Mouse (Mus musculus): ENCODE data around the gene Ncoa3.
A peak's percentile ranks its signal among the peaks of the same experiment; 100 is the strongest.

Ncoa3 gene

DNA sequence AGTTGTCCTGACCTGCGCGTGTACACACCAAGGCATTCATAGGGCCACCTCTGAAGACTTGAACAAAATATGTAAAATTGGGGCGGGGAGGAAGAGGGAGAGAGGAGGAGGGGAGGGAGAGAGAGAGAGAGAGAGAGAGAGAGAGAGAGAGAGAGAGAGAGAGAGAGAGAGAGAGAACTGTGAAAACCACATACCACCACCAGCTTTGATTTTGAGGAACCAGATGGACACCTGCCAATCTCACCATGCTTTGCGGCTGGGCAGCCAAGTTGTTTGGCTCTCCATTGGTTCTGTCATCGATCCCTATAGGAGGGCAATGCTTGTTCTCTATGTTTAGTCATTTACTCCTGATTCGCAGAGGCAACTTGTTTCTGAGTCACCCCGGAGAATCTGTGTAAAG lies 21.7 kb upstream of the Ncoa3 start:
- DNase-seq (ENCODE audit: low spot score): no peak

DNA sequence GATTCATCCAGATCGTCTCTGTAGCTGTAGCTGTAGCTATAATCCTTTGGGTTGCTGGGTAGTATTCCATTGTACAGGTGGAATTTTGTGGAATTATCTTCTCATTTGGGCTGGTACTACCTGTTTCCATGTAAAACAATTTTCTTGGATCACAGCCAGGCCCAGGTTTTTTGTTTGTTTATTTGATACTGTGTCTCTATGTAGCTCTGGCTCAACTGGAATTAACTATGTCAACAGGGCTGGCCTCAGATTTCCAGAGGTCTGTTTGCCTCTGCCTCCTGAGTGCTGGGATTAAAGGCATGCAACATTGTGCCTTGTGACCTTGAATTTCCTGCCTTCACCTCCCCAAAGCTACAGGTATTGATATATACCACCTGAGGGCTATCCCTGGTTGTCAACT lies 18.1 kb upstream of the Ncoa3 start:
- no peak for DNase-seq (ENCODE audit: low spot score)

DNA sequence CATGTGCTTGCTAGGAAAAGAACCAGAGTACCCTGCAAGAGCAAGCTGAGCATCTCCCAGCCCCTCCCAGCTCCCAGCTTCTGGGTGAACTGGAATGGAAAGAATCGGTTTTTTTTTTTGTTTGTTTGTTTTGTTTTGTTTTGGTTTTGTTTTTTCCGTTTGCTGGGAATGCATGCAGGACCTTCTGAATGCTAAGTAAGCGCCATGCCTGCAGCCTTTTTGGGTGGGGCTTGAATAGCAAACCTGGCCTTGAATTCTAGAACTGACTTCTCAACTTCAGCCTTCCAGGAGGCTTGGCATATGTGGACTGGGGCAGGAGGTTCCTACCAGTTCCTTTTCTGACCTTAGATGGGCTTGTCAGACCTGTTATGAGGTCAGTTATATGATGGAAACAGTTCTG lies 16.2 kb upstream of the Ncoa3 start:
- no peak for DNase-seq (ENCODE audit: low spot score)

DNA sequence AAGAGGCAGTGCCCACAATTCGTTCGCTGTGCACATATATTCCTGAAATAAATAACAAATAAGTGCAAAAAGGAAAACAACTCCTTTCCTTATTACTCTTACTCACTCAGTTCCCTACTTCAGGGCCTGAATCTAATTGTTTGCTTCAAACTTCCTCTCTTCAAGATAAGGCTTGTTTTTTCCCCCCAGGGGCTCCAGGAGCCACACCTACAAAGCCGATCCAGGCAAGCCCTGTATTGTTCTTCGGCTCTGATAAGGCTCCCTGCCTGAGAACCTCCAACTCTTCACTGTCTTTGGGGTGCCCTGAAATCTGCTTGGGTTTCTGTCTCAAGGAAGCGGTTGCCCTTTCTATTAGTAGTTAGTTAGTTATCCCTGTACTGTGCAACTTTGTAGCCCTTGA lies 15.6 kb upstream of the Ncoa3 start:
- DNase-seq (ENCODE audit: low spot score): no peak

DNA sequence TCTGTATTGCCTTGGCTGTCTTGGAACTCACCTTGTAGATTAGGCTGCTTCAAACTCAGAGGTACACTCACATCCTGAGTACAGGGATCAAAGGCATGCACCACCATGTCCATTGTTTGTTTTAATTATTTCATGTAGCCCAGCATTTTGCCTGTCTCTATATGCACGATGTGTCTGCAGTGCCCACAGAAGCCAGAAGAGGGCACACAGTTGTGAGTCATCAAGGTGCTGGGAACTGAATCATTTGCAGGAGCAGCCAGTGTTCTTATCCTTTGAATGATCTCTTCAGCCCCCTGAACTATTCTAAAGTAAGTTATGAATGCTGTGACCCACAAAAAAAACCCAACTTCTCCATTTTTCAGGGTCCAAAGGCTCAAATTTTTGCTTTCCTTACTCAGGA lies 14.3 kb upstream of the Ncoa3 start:
- no peak for DNase-seq (ENCODE audit: low spot score)

DNA sequence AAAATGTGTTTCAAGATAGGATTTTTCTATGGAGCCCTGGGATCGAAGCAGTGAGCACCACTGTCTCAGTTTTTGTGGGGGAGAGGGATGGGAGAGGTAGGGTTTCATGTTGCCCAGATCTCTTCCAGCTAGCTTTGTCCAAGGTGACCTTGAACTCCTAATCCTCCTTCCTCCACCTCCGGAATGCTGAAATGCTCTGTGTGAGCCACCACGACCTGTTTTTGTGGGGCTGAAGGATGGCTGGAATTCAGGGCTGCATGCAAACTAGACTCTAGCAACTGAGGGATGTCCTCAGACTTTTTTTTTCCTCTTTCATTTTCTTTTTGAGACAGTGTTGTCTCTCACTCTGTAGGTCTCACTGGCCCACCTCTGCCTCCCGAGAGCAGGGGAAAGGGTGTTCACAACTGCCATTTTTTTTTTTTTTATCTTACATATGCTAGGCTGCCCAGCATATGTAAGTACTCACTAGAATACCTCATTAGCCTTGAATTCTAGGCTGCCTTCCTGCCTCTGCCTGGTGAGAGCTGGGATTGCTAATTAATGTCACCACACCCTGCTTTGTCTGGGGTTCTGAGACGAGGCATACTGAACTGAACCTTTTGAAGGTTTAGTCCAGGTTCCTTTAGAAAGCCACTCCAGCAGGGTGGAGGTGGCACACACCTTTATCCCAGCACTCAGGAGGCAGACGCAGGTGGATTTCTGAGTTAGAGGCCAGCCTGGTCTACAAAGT lies 11.0 kb upstream of the Ncoa3 start:
- no peak for DNase-seq (ENCODE audit: low spot score)

DNA sequence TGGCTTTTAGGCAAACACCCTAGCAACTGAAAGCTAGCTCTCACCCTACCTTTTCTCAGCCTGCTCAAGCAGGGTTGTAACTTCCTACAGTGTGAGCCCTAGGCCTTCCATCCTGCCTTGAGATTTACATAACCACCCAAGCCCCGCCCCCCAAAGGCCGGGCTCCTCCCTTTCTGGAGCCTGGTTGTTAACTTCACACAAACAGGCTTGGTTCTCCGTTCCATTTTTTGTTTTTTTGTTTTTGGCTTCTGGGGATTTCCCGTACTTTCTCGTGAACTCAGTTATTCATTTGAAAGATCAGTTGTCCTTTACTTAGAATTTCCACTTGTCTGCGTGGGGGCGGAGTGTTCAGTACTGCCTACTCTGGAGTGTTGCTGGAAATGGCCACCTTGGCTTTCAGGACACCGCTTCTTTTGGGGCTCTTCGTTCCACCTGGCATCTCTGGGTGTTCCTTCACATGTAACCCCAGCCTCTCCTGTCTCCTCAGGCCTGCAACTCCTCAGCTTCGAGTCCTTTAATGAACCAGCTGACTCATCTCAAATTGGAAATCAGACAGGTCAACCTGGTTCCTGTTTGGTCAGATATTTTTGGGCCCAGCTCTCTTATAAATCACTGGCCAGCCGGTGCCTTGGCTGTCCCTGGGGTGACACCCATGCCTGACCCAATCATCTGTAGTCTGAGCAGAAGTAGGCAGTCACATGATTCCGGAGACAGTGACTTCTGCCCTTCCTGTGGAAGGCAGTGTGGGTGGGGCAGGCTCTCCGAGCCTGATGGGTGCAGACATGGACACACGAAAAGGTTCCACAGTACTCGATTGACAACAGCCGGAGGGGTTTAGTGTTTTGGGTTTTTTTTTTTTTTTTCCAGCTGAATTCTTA lies 9.7 kb upstream of the Ncoa3 start:
- no peak for DNase-seq (ENCODE audit: low spot score)

DNA sequence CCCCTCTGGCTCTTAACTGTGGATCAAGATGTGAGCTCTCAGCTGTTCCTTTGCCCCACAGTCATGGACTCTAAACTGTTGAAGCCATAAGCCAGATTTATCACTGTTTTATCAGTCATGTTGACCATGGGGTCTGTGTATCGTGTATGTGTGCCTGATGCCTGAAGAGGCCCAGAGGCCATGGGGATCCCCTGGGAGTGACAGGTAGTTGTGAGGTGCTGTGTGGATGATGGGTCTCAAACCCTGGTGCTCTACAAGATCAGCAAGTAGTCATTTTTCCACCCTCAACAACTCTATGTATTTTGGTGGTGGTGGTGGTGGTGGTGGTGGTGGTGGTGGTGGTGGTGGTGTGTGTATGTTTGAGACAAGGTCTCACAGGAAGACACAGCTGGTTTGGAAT lies 8.1 kb upstream of the Ncoa3 start:
- no peak for DNase-seq (ENCODE audit: low spot score)

DNA sequence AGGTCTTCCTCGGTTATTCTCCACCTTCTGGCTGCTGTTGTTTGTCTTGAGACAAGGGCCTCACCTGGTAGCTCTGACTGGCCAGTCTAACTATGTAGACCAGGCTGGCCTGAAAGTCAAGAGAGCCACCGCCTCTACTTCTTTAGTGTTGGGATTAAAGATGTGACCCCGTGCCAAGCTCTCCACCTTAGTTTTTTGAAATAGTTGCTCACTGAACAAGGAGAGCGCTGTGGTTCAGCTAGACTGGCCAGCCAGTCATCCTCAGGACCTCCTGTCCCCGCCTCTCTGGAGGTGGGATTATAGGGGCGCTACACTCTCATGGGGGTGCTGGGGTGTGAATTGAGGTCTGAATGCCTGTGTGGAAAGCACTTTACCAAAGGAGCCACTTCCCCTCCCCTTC lies 7.5 kb upstream of the Ncoa3 start:
- no peak for DNase-seq (ENCODE audit: low spot score)

DNA sequence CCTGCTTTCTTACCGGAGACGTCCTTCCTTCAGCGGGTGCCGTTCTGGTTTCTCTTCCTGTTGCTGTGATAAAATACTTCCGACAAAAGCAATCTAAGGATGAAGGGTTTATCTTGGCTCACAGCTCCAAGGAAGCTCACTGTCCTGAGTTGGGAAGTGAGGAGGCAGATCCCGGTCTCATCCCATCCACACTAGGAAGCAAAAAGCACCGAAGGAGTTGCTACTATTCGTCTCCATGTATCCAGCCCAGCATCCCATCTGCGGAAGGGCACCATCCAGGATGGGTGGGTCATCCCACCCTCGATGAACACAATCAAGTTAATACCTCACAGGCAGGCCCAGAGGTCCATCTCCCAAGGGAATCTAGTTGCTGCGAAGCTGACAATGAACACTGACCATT lies 6.9 kb upstream of the Ncoa3 start:
- DNase-seq (ENCODE audit: low spot score): no peak

DNA sequence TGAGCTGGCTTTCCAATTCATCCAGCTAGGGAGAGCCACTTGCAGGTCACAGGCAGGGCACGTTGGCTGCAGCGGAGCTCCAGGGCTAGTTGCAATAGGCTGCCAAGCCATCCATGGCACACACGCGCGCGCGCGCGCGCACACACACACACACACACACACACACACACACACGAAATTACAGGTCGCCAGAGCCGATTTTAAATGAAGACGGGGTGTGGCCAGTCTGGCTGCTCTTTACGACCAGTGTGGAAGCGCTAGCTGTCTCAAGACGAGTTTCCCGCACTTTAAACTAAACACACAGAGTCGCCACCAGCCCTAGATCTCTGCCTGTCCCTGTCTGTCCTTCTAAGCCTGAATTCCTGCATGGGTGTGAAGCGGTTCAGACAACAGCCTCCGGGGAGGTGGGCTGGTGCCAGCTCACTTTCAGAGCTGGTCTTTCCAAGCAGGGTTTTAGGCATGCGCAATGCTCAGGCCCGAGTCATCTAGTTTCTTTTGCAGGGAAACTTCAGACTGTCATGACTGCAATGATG lies 5.4 kb upstream of the Ncoa3 start:
- peak; percentile 25 for DNase-seq (ENCODE audit: low spot score)

DNA sequence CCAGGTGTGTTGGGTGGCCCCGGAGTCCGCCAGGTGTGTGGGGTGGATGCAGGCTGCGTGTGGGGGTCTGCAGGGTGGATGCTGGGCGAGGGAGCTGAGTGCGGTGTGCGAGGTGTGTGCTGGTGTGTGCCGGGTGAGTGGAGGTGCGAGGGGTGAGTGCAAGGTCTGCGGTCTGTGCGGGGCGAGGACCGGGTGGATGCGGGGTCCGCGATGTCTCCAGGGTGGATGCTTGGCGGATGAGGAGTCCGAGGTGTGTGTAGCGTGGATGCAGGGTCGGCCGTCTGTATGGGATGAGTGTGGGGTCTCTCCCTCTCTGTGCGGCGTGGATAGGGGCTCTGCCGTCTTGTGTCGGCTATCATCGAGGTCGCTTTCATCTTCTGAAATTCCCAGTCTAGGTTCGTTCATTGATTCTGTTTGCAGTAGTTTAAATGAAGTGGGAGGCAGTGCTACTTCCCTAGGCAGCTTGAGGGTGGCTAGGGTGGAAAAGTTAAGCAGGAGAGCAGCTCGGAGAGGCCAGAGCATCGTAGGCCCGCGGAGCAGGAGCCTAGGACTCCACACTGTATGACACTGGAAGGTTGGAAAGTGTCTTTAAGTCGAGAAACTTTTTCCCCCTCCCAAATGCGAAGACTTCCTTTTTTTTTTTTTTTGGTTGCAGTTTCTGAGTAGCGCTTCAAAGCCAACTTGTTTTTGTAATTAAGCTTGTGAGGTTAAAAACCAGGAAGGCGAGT lies 901 bp downstream of the Ncoa3 start:
- no peak for DNase-seq (ENCODE audit: low spot score)

DNA sequence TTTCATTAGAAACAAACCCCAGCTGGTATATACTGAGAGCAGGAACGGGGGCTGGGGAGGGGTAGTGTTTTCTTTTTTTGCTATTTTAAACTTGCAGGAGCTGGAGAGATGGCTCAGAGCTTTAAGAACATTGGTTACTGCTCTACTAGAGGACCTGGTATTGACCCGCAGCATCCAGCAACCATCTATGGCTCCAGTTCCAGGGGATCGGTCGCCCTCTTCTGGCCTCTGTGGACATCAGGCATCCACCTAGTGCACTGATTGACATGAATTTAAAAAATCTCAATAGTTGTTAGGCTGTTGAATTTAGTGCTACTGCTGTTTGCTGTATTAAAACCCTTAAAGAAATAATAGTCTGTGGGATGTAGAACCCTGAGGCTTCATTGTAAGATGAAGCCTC lies 1.9 kb downstream of the Ncoa3 start:
- no peak for DNase-seq (ENCODE audit: low spot score)

DNA sequence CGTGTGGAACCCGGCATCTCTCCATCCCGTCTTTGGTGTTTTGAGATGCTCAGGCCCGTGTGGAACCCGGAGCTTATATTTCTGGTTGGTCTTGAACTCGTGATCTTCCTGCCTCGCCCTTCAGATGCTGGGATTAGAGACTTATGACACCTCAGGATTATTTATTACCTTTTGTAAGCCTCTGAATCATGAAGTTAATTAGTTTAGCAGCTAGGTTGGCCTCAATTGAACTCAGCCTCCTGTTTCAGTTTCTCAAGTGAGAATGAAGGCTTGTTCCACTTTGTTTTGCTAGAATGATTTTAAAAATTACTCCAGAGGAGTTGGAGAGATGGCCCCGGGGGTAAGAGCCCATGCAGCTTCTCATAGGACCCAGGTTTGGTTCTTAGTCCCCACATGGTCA lies 3.3 kb downstream of the Ncoa3 start:
- DNase-seq (ENCODE audit: low spot score): no peak

DNA sequence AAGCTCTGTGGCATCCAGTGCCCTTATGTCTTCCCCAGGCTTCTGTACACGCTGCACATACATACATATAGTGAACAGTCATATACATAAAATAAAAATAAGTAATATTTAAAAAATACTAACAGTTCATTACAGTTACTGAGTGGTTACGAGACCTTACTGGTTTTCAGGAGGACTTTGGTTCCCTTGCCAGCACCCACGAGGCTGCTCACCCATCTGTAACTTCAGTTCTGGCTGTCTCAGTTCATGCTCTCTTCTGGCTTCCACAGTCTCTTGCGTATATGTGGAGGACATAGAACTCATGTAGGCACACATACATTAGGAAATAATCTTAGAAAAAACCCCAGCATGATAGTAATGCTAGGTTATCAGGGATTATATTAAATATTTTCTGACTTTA lies 3.7 kb downstream of the Ncoa3 start:
- DNase-seq (ENCODE audit: low spot score): no peak

DNA sequence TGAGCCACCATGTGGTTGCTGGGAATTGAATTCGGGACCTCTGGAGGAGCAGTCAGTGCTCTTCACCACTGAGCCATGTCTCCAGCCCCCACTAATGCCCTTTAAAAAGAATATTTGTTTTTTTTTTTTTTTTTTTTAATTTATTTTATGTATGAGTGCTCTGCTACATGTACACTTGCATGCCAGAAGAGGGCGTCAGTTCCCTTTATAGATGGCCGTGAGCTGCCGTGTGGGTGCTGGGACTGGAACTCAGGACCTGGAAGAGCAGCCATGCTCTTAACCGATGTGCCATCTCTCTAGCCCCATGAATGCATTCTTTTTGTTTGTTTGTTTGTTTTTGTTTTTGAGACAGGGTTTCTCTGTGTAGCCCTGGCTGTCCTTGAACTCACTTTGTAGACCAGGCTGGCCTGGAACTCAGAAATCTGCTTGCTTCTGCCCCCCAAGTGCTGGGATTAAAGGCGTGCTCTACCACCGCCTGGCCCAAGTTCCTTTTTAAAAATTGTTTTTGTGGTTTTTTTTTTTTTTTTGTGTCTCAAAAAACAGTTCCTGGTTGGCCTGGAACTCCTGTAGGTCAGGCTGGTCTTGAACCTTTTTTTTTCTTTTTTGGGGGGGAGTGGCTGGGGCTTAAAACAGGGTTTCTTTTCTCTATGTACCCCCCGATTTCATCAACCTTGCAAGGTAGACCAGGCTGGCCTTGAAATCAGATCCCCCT lies 5.0 kb downstream of the Ncoa3 start:
- no peak for DNase-seq (ENCODE audit: low spot score)

DNA sequence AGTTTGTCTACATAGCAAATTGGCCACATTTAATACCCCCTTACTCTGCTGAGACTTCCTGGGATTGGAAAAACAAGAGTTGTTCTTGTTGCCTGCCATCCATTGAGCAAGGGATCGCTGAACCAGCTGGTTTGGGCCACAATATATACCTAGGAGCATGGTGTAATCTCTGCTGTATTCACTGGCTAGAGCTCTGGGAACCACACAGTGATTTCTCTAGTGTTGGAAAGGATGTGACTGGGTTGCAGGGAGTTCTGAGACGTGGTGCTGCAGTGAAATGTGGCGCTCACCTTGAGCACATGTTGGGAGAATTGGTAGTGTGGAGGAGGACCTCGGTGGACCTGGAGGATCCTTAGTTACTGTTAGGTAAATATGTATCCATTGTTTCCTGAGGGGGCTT lies 6.5 kb downstream of the Ncoa3 start:
- no peak for DNase-seq (ENCODE audit: low spot score)

DNA sequence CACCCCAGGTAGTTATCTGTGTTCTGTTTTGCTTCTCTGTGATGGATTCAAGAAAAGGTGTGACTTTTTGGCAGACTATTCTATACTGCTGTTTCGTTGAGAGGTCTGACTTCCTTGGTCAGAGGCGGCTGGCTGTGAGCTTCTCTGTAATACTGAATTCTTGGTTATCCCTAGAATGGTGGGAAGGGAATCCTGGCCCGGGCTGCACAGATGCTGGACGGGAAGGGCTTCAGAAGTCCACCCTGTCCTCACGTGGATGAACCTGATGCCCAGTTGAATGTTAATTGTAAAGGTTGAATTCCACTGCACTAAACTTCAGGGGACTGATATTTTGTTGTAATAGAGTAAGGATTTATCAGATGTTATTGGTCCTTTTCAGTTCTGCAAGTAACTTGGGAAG lies 7.4 kb downstream of the Ncoa3 start:
- no peak for DNase-seq (ENCODE audit: low spot score)

DNA sequence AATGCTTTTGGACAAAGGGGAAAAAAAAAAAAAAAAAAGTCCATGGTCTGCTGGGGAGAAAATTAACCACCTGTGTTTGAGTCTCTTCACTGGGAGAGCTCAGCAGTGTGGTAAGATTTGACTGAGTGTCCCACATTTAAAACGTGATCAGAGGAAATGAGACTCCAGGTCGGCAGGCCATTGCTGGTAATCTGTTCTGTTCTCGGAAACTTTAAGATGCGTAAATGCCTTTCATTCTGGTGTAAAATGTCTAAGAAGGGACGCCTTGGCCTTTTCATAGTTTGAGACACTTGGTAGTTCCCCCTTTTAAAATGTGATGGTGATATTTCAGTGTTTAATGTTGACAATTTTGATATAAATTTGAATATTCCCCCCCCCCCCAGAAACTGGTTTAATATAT lies 7.8 kb downstream of the Ncoa3 start:
- no peak for DNase-seq (ENCODE audit: low spot score)

DNA sequence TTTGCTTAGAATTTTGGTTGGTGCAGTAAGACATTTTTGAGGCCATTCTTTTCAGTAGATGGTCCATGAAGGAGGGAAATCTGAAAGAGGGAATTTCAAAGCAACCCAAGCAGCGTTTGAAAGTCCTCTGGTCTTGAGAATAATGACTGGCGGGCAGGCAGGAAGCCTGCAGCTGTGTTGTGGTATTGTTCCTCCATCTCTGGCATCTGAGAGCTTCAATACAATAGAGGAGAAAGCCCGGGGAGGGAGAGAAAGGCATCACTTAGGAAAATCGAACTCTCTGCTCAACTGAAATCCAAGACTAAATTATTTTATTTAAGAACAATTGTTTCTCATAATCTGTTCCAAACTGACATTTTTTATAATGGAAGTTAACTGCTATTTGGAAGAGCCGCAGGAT lies 8.3 kb downstream of the Ncoa3 start:
- no peak for DNase-seq (ENCODE audit: low spot score)

DNA sequence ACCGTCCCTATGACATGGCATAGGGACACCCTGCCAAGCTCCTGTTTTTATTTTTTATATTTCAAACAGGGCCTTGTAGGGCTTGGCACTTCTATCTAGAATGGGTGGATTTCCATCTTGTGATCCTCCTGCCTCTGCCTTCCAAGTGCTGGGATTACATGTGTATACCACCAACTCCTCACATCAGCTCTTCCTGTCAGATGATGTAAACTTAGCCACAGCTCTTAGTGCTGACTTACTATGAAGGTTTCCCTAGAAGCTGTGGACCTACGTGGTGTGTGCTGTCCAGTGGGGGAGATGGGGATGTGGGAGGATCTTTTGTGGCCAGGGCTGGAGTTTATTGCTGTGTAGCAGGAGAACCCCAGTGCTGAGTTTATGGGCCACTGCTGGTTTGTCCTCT lies 8.9 kb downstream of the Ncoa3 start:
- no peak for DNase-seq (ENCODE audit: low spot score)

DNA sequence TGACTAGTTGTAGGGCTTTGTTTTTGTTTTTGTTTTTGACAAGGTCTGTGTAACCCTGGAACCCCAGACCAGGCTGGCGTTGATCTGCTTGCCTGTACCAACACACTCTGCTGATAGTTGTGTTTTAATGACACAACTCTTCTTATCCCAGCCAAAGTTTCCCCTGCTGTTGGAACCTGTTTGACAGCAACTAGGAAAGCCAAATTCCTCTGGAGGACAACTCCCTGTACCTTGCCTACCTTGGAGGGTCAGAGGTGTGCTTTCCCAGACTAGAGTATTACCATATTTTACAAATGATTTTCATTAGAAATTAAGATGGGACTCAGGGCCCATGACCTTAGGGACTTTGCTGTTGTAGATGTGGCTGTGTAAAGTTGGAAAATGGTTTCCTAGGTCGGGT lies 9.3 kb downstream of the Ncoa3 start:
- DNase-seq (ENCODE audit: low spot score): no peak

Measured in urinary bladder, postnatal 10 days (tissue).